Mouse (Mus musculus): ENCODE results near the gene Sync.

- TF ChIP-seq CTCF (IDR thresholded peaks at IDR 0.05; ENCODE audit: control insufficient read depth, insufficient read depth, insufficient read length) (no peak), USF1 (IDR thresholded peaks at IDR 0.05; ENCODE audit: low read depth) (no peak), MAX (IDR thresholded peaks at IDR 0.05) (no peak), MYOG (IDR thresholded peaks at IDR 0.05; ENCODE audit: control insufficient read depth, extremely low read depth, insufficient read length) (no peak), CEBPB (IDR thresholded peaks at IDR 0.05; ENCODE audit: low read depth) (no peak), MYOD1 (IDR thresholded peaks at IDR 0.05; ENCODE audit: control insufficient read depth, insufficient read length, low read depth) (no peak)
These were observed 66.8 kb downstream of the Sync start for GRCm38 (mm10) chr4:129354236-129354635.
